Mouse (Mus musculus) intestine, embryonic 15.5 days (tissue): ENCODE results near the gene Sgms1. TPM values are rescaled to one million over a fixed set of nuclear protein-coding genes. Genes with fewer than 3 reads are reported as not detected.
"Not testable (repeated sequence)": the region's sequence is repeated elsewhere in the genome, so short reads cannot be mapped to it uniquely, and the experiment has no call there.

Experiments
- ATAC-seq: fragments of 200-750 bp; cut with Nextera tagmentation; 2 replicates; pipeline ENCODE4 v1.8.0; 2017; ENCODE audit warnings: moderate TSS enrichment, moderate library complexity
- H3K27ac ChIP-seq: fragments of 300-500 bp; sonication (generic); 2 replicates; pipeline ENCODE4 v1.5.1; 2015; ENCODE audit warnings: mild to moderate bottlenecking, inconsistent platforms
- H3K27me3 ChIP-seq: fragments of 300-500 bp; sonication (generic); replicated peaks from 2 replicates; pipeline ENCODE4 v1.6.1; 2015; ENCODE audit warnings: inconsistent platforms
- H3K36me3 ChIP-seq: fragments of 300-500 bp; sonication (generic); 2 replicates; pipeline ENCODE4 v1.6.1; 2015; ENCODE audit warnings: inconsistent platforms
- H3K4me1 ChIP-seq: fragments of 300-500 bp; sonication (generic); replicated peaks from 2 replicates; pipeline ENCODE4 v1.6.1; 2015; ENCODE audit warnings: inconsistent platforms
- H3K4me2 ChIP-seq: fragments of 300-500 bp; sonication (generic); replicated peaks from 2 replicates; pipeline ENCODE4 v1.6.1; 2015; ENCODE audit warnings: mild to moderate bottlenecking, inconsistent platforms
- H3K4me3 ChIP-seq: fragments of 300-500 bp; sonication (generic); replicated peaks from 2 replicates; pipeline ENCODE4 v1.5.1; 2015; ENCODE audit warnings: inconsistent platforms
- H3K9ac ChIP-seq: fragments of 300-500 bp; sonication (generic); 2 replicates; pipeline ENCODE4 v1.6.1; 2015; ENCODE audit warnings: inconsistent platforms
- H3K9me3 ChIP-seq: fragments of 300-500 bp; sonication (generic); 2 replicates; pipeline ENCODE4 v1.6.1; 2016; ENCODE audit warnings: inconsistent platforms
- WGBS: fragments of 180-500 bp; shearing (Covaris S2); methylation state at CpG from one replicate; pipeline ENCODE4 v1.1.7; 2015; 5-methylcytosine and 5-hydroxymethylcytosine counted together
- polyA plus RNA-seq: library from polyadenylated mRNA; unstranded; fragments of >200 nt; fragmentation: Nextera tagmentation; extraction: Ambion mirVana; gene quantifications from 2 replicates; pipeline ENCODE4 v1.2.1, GENCODE M21; 2015

The Sgms1 gene
- polyA plus RNA-seq, 1 experiment from 2014 or later: 35.3 TPM

- H3K9me3 ChIP-seq: no peaks in the 10 kb centered on the region
- ATAC-seq: no peak
- H3K27me3 ChIP-seq: no peaks in the 10 kb centered on the region
- H3K36me3 ChIP-seq: no peaks in the 10 kb centered on the region
- no peak overlapping the region for H3K9ac ChIP-seq
- no peak overlapping the region for H3K4me3 ChIP-seq
- 82% methylated on average over 6 of the region's 6 CpGs for WGBS
- peaks cover 3% of the 10 kb centered on the region; the same call in 1 of the 2 replicates for H3K4me1 ChIP-seq
- H3K4me2 ChIP-seq: no peak overlapping the region
- no peak overlapping the region for H3K27ac ChIP-seq
Measured at GRCm38 (mm10) chr19:32365111-32365510, 24.4 kb downstream of the Sgms1 start.

GRCm38 (mm10) chr19:32363587-32363986 lies 25.9 kb downstream of the Sgms1 start:
- no peak overlapping the region for H3K27ac ChIP-seq
- H3K27me3 ChIP-seq: no peaks in the 10 kb centered on the region
- 67% methylated on average over 4 of the region's 4 CpGs for WGBS
- H3K9ac ChIP-seq: no peak overlapping the region
- no peaks in the 10 kb centered on the region for H3K9me3 ChIP-seq
- no peak for ATAC-seq
- H3K4me2 ChIP-seq: no peak overlapping the region
- peaks cover 3% of the 10 kb centered on the region; the same call in 1 of the 2 replicates for H3K4me1 ChIP-seq
- no peaks in the 10 kb centered on the region for H3K36me3 ChIP-seq
- H3K4me3 ChIP-seq: no peak overlapping the region

- peak; percentile 7; the same call in 1 of the 2 replicates for ATAC-seq
- 40% methylated on average over 3 of the region's 3 CpGs for WGBS
- Histone ChIP-seq H3K27me3 (no peaks in the 10 kb centered on the region), H3K4me3 (no peak overlapping the region), H3K9ac (no peak overlapping the region), H3K4me2 (no peak overlapping the region), H3K9me3 (no peaks in the 10 kb centered on the region), H3K36me3 (no peaks in the 10 kb centered on the region), H3K4me1 (peaks cover 3% of the 10 kb centered on the region; the same call in 1 of the 2 replicates), H3K27ac (no peak overlapping the region)
Measured at GRCm38 (mm10) chr19:32362520-32362919, 27.0 kb downstream of the Sgms1 start.

- no peaks in the 10 kb centered on the region for H3K36me3 ChIP-seq
- H3K4me2 ChIP-seq: no peak overlapping the region
- H3K9ac ChIP-seq: no peak overlapping the region
- H3K4me1 ChIP-seq: peaks cover 3% of the 10 kb centered on the region; the same call in 1 of the 2 replicates
- ATAC-seq: peak; percentile 65
- 57% methylated on average over 1 of the region's 1 CpGs for WGBS
- no peaks in the 10 kb centered on the region for H3K9me3 ChIP-seq
- no peaks in the 10 kb centered on the region for H3K27me3 ChIP-seq
- H3K27ac ChIP-seq: peak overlapping the region; percentile 49; the same call in 1 of the 2 replicates
- no peak overlapping the region for H3K4me3 ChIP-seq
Measured at GRCm38 (mm10) chr19:32360989-32361698, 28.4 kb downstream of the Sgms1 start.

- Histone ChIP-seq H3K36me3 (no peaks in the 10 kb centered on the region), H3K9ac (no peak overlapping the region), H3K4me1 (peaks cover 3% of the 10 kb centered on the region; the same call in 1 of the 2 replicates), H3K4me2 (no peak overlapping the region), H3K27ac (peak overlapping the region; percentile 49; the same call in 1 of the 2 replicates), H3K9me3 (no peaks in the 10 kb centered on the region), H3K27me3 (no peaks in the 10 kb centered on the region), H3K4me3 (no peak overlapping the region)
- ATAC-seq: peak; percentile 52
- WGBS: 55% methylated on average over 3 of the region's 3 CpGs
Measured at GRCm38 (mm10) chr19:32360546-32360945, 29.0 kb downstream of the Sgms1 start.

GRCm38 (mm10) chr19:32358699-32359517 lies 30.6 kb downstream of the Sgms1 start:
- peaks cover 3% of the 10 kb centered on the region; the same call in 1 of the 2 replicates for H3K4me1 ChIP-seq
- no peaks in the 10 kb centered on the region for H3K27me3 ChIP-seq
- H3K4me3 ChIP-seq: no peak overlapping the region
- peak; percentile 93 for ATAC-seq
- 54% methylated on average over 12 of the region's 12 CpGs for WGBS
- H3K9ac ChIP-seq: no peak overlapping the region
- no peaks in the 10 kb centered on the region for H3K36me3 ChIP-seq
- peak overlapping the region; percentile 48; the same call in 1 of the 2 replicates for H3K27ac ChIP-seq
- no peaks in the 10 kb centered on the region for H3K9me3 ChIP-seq
- H3K4me2 ChIP-seq: peak overlapping the region; percentile 41

GRCm38 (mm10) chr19:32358011-32358410 lies 31.5 kb downstream of the Sgms1 start:
- ATAC-seq, H3K36me3 ChIP-seq, H3K9me3 ChIP-seq, H3K27me3 ChIP-seq, H3K4me1 ChIP-seq, H3K27ac ChIP-seq, H3K4me3 ChIP-seq, H3K4me2 ChIP-seq, H3K9ac ChIP-seq: not testable (repeated sequence)
- 93% methylated on average over 7 of the region's 7 CpGs for WGBS

- no peaks in the 10 kb centered on the region for H3K36me3 ChIP-seq
- H3K4me3 ChIP-seq: no peak overlapping the region
- 67% methylated on average over 4 of the region's 4 CpGs for WGBS
- H3K4me1 ChIP-seq: no peaks in the 10 kb centered on the region
- no peaks in the 10 kb centered on the region for H3K27me3 ChIP-seq
- ATAC-seq: no peak
- H3K9ac ChIP-seq: no peak overlapping the region
- H3K4me2 ChIP-seq: no peak overlapping the region
- H3K27ac ChIP-seq: no peak overlapping the region
- no peaks in the 10 kb centered on the region for H3K9me3 ChIP-seq
Measured at GRCm38 (mm10) chr19:32356166-32356565, 33.3 kb downstream of the Sgms1 start.

GRCm38 (mm10) chr19:32353447-32353846 lies 36.1 kb downstream of the Sgms1 start:
- Histone ChIP-seq H3K4me3 (no peak overlapping the region), H3K27me3 (no peaks in the 10 kb centered on the region), H3K4me2 (no peak overlapping the region), H3K27ac (no peak overlapping the region), H3K9me3 (no peaks in the 10 kb centered on the region), H3K36me3 (no peaks in the 10 kb centered on the region), H3K4me1 (peaks cover 12% of the 10 kb centered on the region; the same call in 1 of the 2 replicates), H3K9ac (no peak overlapping the region)
- ATAC-seq: no peak
- WGBS: 90% methylated on average over 9 of the region's 9 CpGs

GRCm38 (mm10) chr19:32348955-32349654 lies 40.4 kb downstream of the Sgms1 start:
- WGBS: 33% methylated on average over 7 of the region's 7 CpGs
- no peaks in the 10 kb centered on the region for H3K36me3 ChIP-seq
- peaks cover 35% of the 10 kb centered on the region; the same call in 1 of the 2 replicates for H3K4me1 ChIP-seq
- H3K27ac ChIP-seq: peak overlapping the region; percentile 13; the same call in 1 of the 2 replicates
- no peaks in the 10 kb centered on the region for H3K27me3 ChIP-seq
- peak; percentile 34; the same call in 1 of the 2 replicates for ATAC-seq
- H3K4me3 ChIP-seq: no peak overlapping the region
- H3K9ac ChIP-seq: no peak overlapping the region
- no peaks in the 10 kb centered on the region for H3K9me3 ChIP-seq
- no peak overlapping the region for H3K4me2 ChIP-seq

GRCm38 (mm10) chr19:32347491-32347890 lies 42.0 kb downstream of the Sgms1 start:
- Histone ChIP-seq H3K4me1 (peaks cover 41% of the 10 kb centered on the region; the same call in 1 of the 2 replicates), H3K27ac (no peak overlapping the region), H3K9me3 (no peaks in the 10 kb centered on the region), H3K36me3 (no peaks in the 10 kb centered on the region), H3K4me2 (no peak overlapping the region), H3K4me3 (no peak overlapping the region), H3K9ac (no peak overlapping the region), H3K27me3 (no peaks in the 10 kb centered on the region)
- ATAC-seq: no peak
- 76% methylated on average over 5 of the region's 5 CpGs for WGBS
